Mouse (Mus musculus) frontal cortex, postnatal 10 days (tissue): ENCODE results near the gene 1700010B08Rik.

Experiments used
- DNase-seq, 2 experiments: peaks; one replicate each; pipeline ENCODE4 v3.0.0; 2022; ENCODE audit warnings: low spot score in 2 of 2, mixed read lengths in 1 of 2

Gene 1700010B08Rik

DNA sequence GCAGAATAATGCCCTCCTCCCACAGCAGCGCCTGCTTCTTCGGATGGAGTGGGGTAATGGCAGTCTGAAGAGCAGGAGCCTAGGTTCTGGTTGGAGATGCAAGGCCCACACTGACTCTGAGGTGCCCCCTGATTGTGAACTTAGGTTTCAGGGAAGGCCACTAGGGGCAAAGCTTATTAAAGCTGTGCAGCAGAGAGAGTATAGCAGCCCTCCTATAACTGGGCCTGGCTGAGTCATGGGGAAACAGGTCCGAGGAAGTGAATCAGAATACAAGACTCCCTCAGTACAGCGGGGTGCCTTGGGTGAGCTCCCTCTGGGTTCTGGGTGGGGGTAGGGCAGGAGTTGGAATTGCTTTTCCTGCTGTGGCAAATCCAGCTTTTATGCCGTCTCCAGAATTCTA, 51.4 kb downstream of the 1700010B08Rik start:
- DNase-seq: no peak
